Mouse (Mus musculus) layer of hippocampus, postnatal 25 days (tissue): ENCODE measurements around the gene Olfr153. TPM values are rescaled to one million over a fixed set of nuclear protein-coding genes. Genes with fewer than 3 reads are reported as not detected.
"Not testable (repeated sequence)": the region's sequence is repeated elsewhere in the genome, so short reads cannot be mapped to it uniquely, and the experiment has no call there.

Experiments
- DNase-seq, 2 experiments: peaks; one replicate each; pipeline ENCODE4 v3.0.0; 2022; ENCODE audit warnings: mixed read lengths in 2 of 2, low spot score in 1 of 2; ENCODE audit errors: extremely low spot score in 1 of 2
- total RNA-seq, 2 experiments: library from RNA; stranded (reverse); gene quantifications; 2 replicates each; pipeline ENCODE4 v1.2.3; 2021

Gene Olfr153
- total RNA-seq = not detected

GRCm38 (mm10) chr2:87531496-87531895 is at the start of gene Olfr153:
Gene Olfr153, plus strand, starts transcription at chr2:87531796.
- no peak for DNase-seq

DNA sequence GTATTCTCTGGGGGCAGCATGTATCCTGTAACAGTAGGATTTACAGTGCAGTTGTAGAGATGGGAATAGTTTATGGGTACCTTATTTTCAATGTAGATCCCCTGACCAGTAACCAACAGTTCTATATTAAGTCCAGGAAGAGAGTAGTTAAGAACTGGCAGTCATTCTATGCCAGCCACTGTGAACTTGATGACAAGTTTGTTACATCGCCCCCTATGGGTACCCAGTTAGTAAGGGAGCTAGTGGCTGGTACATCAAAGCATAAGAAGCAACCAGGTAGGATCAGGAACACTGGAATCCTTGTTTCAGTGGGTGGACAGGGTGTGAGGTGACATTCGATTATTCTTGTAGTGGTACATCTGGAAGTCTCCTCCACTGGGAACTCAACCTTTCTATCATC is 49.3 kb upstream of the Olfr153 start:
- no peak for DNase-seq

- not testable (repeated sequence) for DNase-seq
Measured at GRCm38 (mm10) chr2:87496993-87497392, 34.6 kb upstream of the Olfr153 start, which contains the start of gene Pramel7. Gene Pramel7, minus strand, starts transcription at chr2:87497093.

- no peak for DNase-seq
Measured at GRCm38 (mm10) chr2:87506265-87506664, 25.3 kb upstream of the Olfr153 start, which contains the start of gene Pramel6. Gene Pramel6, plus strand, starts transcription at chr2:87506565.

DNA sequence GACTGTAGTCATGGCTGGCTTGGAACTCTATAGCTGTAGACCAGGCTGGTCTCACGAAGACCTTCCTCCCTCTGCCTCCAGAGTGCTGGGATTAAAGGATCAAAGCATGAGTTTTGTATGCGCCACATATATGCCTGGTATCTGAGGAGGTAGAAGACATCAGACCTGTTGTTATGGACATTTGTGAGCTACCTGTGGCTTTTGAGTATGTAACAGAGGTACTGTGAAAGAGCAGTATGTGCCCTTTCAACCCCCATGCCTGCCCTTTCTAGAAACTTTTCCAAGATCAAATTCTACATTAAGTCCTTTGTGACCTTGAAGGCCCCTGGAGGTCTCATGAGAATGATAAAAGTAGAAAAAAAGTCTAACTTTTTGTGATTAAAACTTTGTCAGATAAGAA is 16.6 kb upstream of the Olfr153 start:
- DNase-seq = no peak

DNA sequence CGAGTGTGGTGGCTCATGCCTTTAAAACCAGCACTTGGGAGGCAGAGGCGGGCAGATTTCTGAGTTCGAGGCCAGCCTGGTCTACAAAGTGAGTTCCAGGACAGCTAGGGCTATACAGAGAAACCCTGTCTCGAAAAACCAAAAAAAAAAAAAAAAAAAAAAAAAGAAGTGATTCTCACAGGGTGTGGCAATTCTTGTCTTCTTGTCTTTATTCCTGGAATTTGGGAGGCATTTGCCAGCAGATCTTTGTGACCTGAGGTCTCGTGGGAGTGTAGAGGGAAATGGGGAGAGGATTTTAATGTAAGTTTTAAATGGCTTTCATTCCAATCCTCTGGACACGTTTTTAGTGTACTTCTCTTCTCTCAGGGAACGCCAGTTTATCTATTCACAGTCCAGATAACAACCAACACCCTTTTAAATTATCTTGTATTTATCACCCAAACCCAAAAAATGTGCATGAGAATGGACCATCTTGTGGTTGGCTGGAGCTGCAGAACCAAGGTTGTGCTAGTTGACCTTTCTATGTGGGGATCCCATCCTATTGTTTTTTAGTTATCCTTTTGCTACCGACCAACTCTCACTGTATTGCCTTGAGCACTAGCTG is 16.0 kb upstream of the Olfr153 start:
- DNase-seq = no peak

- no peak for DNase-seq
Measured at GRCm38 (mm10) chr2:87516581-87516980, 15.0 kb upstream of the Olfr153 start.

GRCm38 (mm10) chr2:87520651-87521050 is 10.9 kb upstream of the Olfr153 start:
- no peak for DNase-seq

DNA sequence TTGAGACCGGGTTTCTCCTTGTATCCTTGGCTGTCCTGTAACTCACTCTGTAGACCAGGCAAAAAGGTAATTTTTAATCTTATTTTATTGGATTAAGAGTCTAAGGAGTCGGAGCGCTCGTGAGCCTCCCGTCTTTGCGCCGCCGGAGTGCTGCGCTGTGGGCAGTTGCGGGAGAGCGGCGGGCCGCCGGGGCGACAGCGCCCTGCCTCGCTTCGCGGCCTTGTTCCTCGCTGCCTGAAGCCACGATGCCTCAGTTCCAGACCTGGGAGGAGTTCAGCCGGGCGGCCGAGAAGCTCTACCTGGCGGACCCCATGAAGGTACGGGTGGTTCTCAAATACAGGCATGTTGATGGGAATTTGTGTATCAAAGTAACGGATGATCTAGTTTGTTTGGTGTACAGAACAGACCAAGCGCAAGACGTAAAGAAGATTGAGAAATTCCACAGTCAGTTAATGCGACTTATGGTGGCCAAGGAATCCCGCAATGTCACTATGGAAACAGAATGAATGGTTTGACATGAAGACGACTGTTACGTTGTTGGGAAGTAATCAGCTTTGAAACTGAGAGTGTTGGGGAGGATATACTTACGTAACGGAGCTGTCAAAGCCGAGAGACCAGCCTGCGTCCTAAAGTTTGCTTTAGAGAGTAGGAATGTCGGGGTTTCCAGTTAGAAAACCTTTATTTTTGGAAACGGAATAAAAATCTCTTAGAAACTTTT is 5.5 kb upstream of the Olfr153 start:
- DNase-seq = peak; percentile 6 to 7

- no peak for DNase-seq
Measured at GRCm38 (mm10) chr2:87534826-87535225, 3.2 kb downstream of the Olfr153 start.

DNA sequence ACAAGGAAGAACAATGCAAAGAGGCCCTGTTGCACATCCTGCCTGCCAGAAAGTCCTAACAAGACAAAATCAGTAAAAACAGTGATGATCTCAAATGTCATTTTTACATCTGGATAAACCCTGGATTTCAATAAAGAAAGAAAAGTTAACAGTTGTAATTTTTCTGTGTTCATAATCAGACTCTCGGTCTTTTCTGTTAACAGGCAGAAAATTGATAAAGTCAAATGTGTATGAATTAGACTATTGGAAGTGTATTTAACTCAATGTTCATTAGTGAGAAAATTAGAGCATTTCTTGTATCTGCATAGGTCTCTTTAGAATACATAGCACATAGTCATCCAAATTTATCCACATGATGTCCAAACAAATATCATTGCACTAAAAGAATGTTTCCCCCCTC is 13.8 kb downstream of the Olfr153 start, which contains the start of gene Olfr1128:
Gene Olfr1128 (minus strand): TSS at position 101 of the 400 bp plus-strand sequence.
- DNase-seq = no peak

GRCm38 (mm10) chr2:87573602-87574001 is 42.0 kb downstream of the Olfr153 start, which contains the start of gene Olfr1129:
Gene Olfr1129, plus strand, starts transcription at chr2:87573902.
- not testable (repeated sequence) for DNase-seq

Other genes with a start within 250 kb of the Olfr153 start
- gene Olfr1118, start 224.2 kb upstream of the Olfr153 start, total RNA-seq = not detected
- not detected for gene Olfr1120, start 177.0 kb upstream of the Olfr153 start, total RNA-seq
- not detected for gene Olfr1121, start 161.9 kb upstream of the Olfr153 start, total RNA-seq
- not detected for gene Olfr1122, start 145.9 kb upstream of the Olfr153 start, total RNA-seq
- not detected for gene Olfr1123, start 115.2 kb upstream of the Olfr153 start, total RNA-seq
- gene Olfr1124, start 101.5 kb upstream of the Olfr153 start, total RNA-seq = not detected
- not detected for gene Olfr1126, start 77.8 kb upstream of the Olfr153 start, total RNA-seq
- not detected for gene Pramel7, start 34.7 kb upstream of the Olfr153 start, total RNA-seq
- not detected for gene Pramel6, start 25.2 kb upstream of the Olfr153 start, total RNA-seq
- gene Olfr1128, start 13.7 kb downstream of the Olfr153 start, total RNA-seq = not detected
- gene Olfr1129, start 42.1 kb downstream of the Olfr153 start, total RNA-seq = not detected
- gene Olfr1130, start 74.4 kb downstream of the Olfr153 start, total RNA-seq = not detected
- not detected for gene Olfr1131, start 95.3 kb downstream of the Olfr153 start, total RNA-seq
- not detected for gene Olfr1132, start 105.7 kb downstream of the Olfr153 start, total RNA-seq
- not detected for gene Olfr1133, start 115.6 kb downstream of the Olfr153 start, total RNA-seq
- not detected for gene Olfr1134, start 126.7 kb downstream of the Olfr153 start, total RNA-seq
- not detected for gene Olfr1135, start 141.9 kb downstream of the Olfr153 start, total RNA-seq
- gene Olfr1136, start 162.2 kb downstream of the Olfr153 start, total RNA-seq = not detected
- gene Olfr1137, start 181.4 kb downstream of the Olfr153 start, total RNA-seq = not detected
- gene Olfr1138, start 208.2 kb downstream of the Olfr153 start, total RNA-seq = not detected
- gene Olfr1140, start 212.0 kb downstream of the Olfr153 start, total RNA-seq = not detected
- gene Olfr1141, start 222.2 kb downstream of the Olfr153 start, total RNA-seq = not detected
- not detected for gene Olfr152, start 247.7 kb downstream of the Olfr153 start, total RNA-seq